Mouse (Mus musculus) ovary, adult 10 weeks (tissue): ENCODE data around the gene Cwc22. TPM values are rescaled to one million over a fixed set of nuclear protein-coding genes. Genes with fewer than 3 reads are reported as not detected.

ENCODE experiments used
- polyA plus RNA-seq: library from polyadenylated mRNA; stranded (reverse); fragments of 350-450 nt; fragmentation: Illumina TruSeq; extraction: RNeasy Lipid Tissue Mini Kit (QIAGEN cat#74804); gene quantifications from one replicate; pipeline ENCODE4 v1.2.3, GENCODE M21; 2014

The Cwc22 gene
- polyA plus RNA-seq = 53.0 TPM

DNA sequence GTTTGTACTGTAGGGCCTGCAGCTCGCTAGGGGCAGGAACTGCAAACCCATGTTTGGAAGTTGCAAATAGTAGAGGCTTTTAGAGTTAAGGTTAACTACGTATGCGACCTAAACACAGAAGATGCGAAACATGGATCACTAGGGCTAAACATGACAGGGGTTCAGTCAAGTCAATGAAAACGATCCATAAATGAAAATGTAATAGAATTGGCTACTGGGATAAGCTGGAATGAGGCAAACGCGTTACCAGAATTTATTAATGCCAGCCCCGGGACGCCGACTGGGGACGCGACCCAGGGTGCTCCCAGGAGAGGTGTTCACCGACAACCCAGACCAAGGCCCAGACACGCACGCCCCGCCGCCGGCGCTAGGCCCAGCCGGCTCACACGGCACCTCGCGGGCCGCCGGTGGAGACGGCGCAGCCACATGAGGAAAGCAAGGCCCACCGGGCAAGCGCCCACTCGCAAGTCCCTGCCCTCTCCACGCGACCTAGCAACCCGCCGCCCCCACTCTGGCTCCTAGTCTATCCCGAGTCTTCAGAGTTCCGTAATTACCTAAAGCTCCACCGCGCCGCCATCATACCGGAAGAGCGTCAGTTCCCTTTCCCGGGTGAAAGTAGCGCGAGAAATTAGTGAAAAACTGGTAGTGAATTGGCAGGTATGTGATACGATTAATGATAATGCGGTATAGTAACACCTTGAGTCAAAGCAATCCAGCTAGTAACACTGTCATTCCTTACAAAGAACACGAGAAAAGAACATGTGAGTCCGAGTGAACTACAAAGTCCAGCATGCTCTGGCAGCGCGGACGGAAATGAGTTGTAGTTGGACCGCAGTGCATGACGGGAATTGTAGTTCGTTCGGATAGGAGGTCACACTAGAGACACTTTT, at the start of gene Cwc22:
Gene Cwc22 (minus strand): TSS at position 780 of the 890 bp plus-strand sequence.

Other genes with a start within 250 kb of the Cwc22 start
- 69.4 TPM for gene Zfp385b, start 126.7 kb downstream of the Cwc22 start, polyA plus RNA-seq